Mouse (Mus musculus): ENCODE data around the gene Arpp21.

The Arpp21 gene

GRCm38 (mm10) chr9:112180006-112180405 is 55.7 kb downstream of the Arpp21 start:
- DNase-seq (ENCODE audit: low spot score): no peak

- DNase-seq (ENCODE audit: low spot score): no peak
Measured at GRCm38 (mm10) chr9:112178438-112178837, 57.3 kb downstream of the Arpp21 start.

- no peak for DNase-seq (ENCODE audit: low spot score)
Measured at GRCm38 (mm10) chr9:112177569-112177968, 58.2 kb downstream of the Arpp21 start.

GRCm38 (mm10) chr9:112176317-112176716 is 59.4 kb downstream of the Arpp21 start:
- no peak for DNase-seq (ENCODE audit: low spot score)

GRCm38 (mm10) chr9:112174407-112175357 is 61.1 kb downstream of the Arpp21 start:
- DNase-seq (ENCODE audit: low spot score): no peak

- no peak for DNase-seq (ENCODE audit: low spot score)
Measured at GRCm38 (mm10) chr9:112173778-112174177, 62.0 kb downstream of the Arpp21 start.

- DNase-seq (ENCODE audit: low spot score): no peak
Measured at GRCm38 (mm10) chr9:112164677-112165076, 71.1 kb downstream of the Arpp21 start.

- no peak for DNase-seq (ENCODE audit: low spot score)
Measured at GRCm38 (mm10) chr9:112160981-112161380, 74.8 kb downstream of the Arpp21 start.

- DNase-seq (ENCODE audit: low spot score): no peak
Measured at GRCm38 (mm10) chr9:112153972-112154371, 81.8 kb downstream of the Arpp21 start.

- no peak for DNase-seq (ENCODE audit: low spot score)
Measured at GRCm38 (mm10) chr9:112152762-112153161, 83.0 kb downstream of the Arpp21 start.

GRCm38 (mm10) chr9:112151177-112151576 is 84.6 kb downstream of the Arpp21 start:
- DNase-seq (ENCODE audit: low spot score): no peak

GRCm38 (mm10) chr9:112140658-112141057 is 95.1 kb downstream of the Arpp21 start:
- DNase-seq (ENCODE audit: low spot score): no peak

GRCm38 (mm10) chr9:112137820-112138219 is 97.9 kb downstream of the Arpp21 start:
- DNase-seq (ENCODE audit: low spot score): no peak

- no peak for DNase-seq (ENCODE audit: low spot score)
Measured at GRCm38 (mm10) chr9:112130812-112131211, 104.9 kb downstream of the Arpp21 start.

GRCm38 (mm10) chr9:112124667-112125066 is 111.1 kb downstream of the Arpp21 start:
- DNase-seq (ENCODE audit: low spot score): no peak

- DNase-seq (ENCODE audit: low spot score): no peak
Measured at GRCm38 (mm10) chr9:112124184-112124583, 111.6 kb downstream of the Arpp21 start.

GRCm38 (mm10) chr9:112123421-112123828 is 112.3 kb downstream of the Arpp21 start:
- DNase-seq (ENCODE audit: low spot score): no peak

- no peak for DNase-seq (ENCODE audit: low spot score)
Measured at GRCm38 (mm10) chr9:112119535-112119934, 116.2 kb downstream of the Arpp21 start.

GRCm38 (mm10) chr9:112119106-112119433 is 116.7 kb downstream of the Arpp21 start:
- no peak for DNase-seq (ENCODE audit: low spot score)

GRCm38 (mm10) chr9:112118411-112119105 is 117.2 kb downstream of the Arpp21 start:
- DNase-seq (ENCODE audit: low spot score): no peak

GRCm38 (mm10) chr9:112117632-112118410 is 117.9 kb downstream of the Arpp21 start:
- DNase-seq (ENCODE audit: low spot score): no peak

GRCm38 (mm10) chr9:112111610-112112009 is 124.1 kb downstream of the Arpp21 start:
- peak; percentile 6 for DNase-seq (ENCODE audit: low spot score)

GRCm38 (mm10) chr9:112102852-112103192 is 132.9 kb downstream of the Arpp21 start:
- no peak for DNase-seq (ENCODE audit: low spot score)

All from spleen, adult 12 weeks (tissue).